Mouse (Mus musculus) forebrain, embryonic 16.5 days (tissue): ENCODE data around the gene Hira. TPM values are rescaled to one million over a fixed set of nuclear protein-coding genes. Genes with fewer than 3 reads are reported as not detected.
"Not testable (repeated sequence)": the region's sequence is repeated elsewhere in the genome, so short reads cannot be mapped to it uniquely, and the experiment has no call there.

Experiments used
- ATAC-seq: fragments of 200-750 bp; cut with Nextera tagmentation; 2 replicates; pipeline ENCODE4 v1.8.0; 2017; ENCODE audit warnings: mild to moderate bottlenecking, moderate library complexity
- H3K27ac ChIP-seq: fragments of 300-500 bp; sonication (generic); 2 replicates; pipeline ENCODE4 v1.5.1; 2014; ENCODE audit warnings: low read length, control low read depth
- H3K27me3 ChIP-seq: fragments of 300-500 bp; sonication (generic); replicated peaks from 2 replicates; pipeline ENCODE4 v1.6.1; 2014; ENCODE audit warnings: low read length; ENCODE audit not compliant: control insufficient read depth, insufficient read depth
- H3K36me3 ChIP-seq: fragments of 300-500 bp; sonication (generic); 2 replicates; pipeline ENCODE4 v1.6.1; 2014; ENCODE audit not compliant: control insufficient read depth, insufficient read depth
- H3K4me1 ChIP-seq: fragments of 300-500 bp; sonication (generic); replicated peaks from 2 replicates; pipeline ENCODE4 v1.6.1; 2014; ENCODE audit warnings: low read length; ENCODE audit not compliant: control insufficient read depth, insufficient read depth
- H3K4me2 ChIP-seq: fragments of 300-500 bp; sonication (generic); 2 replicates; pipeline ENCODE4 v1.6.1; 2014; ENCODE audit warnings: mild to moderate bottlenecking, low read length, control low read depth
- H3K4me3 ChIP-seq: fragments of 300-500 bp; sonication (generic); replicated peaks from 2 replicates; pipeline ENCODE4 v1.5.1; 2014; ENCODE audit warnings: mild to moderate bottlenecking, low read length, control low read depth
- H3K9ac ChIP-seq: fragments of 300-500 bp; sonication (generic); replicated peaks from 2 replicates; pipeline ENCODE4 v1.6.1; 2014; ENCODE audit warnings: low read depth, low read length, control low read depth
- H3K9me3 ChIP-seq: fragments of 300-500 bp; sonication (generic); 2 replicates; pipeline ENCODE4 v1.6.1; 2016; ENCODE audit warnings: low read length; ENCODE audit not compliant: control insufficient read depth
- WGBS: fragments of 180-500 bp; shearing (Covaris S2); extraction: QIAGEN DNeasy Blood & Tissue Kit; methylation state at CpG from one replicate; pipeline ENCODE4 v1.1.7; 2014; 5-methylcytosine and 5-hydroxymethylcytosine counted together
- polyA plus RNA-seq: library from polyadenylated mRNA; unstranded; fragments of >200 nt; fragmentation: Nextera tagmentation; extraction: Ambion mirVana; gene quantifications from 2 replicates; pipeline ENCODE4 v1.2.1, GENCODE M21; 2015

Gene Hira
- polyA plus RNA-seq, 1 experiment from 2014 or later = 23.1 TPM

DNA sequence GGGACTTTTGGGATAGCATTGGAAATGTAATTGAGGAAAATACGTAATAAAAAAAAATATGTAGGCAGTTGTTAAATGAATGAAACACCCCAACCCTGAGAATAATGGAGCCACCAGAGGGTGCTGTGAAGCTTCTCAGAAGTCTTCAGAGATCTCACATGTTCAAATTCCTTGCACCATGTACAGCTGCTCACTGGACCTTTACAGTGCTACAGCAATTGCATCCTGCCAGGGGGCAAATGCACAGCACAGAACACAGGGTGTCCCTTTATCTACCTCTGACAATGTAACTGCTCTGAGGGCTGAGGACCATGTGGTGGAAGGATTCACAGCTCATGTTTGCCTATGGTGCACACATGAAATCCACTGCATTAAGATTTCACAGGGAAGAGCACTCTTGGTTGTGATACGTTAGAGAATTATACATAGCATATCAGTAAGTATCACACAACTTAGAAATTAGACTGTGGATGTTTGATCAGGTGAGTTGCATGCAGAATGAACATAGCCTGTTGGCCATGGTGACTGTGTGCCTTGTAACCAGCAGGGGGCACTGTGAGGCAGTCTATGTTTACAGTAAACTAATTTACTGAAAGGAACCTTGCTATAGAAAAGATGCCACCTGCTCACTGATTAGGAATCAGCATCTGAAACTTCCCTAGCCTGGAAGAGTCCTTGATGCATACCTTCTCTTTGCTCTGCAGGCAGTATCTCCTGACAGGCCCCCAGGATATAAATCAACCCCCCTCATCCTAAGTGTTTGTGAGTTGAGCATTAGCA, 126.0 kb downstream of the Hira start:
- H3K9me3 ChIP-seq, H3K27ac ChIP-seq, H3K36me3 ChIP-seq, H3K9ac ChIP-seq, H3K4me3 ChIP-seq, H3K27me3 ChIP-seq, H3K4me1 ChIP-seq, ATAC-seq, H3K4me2 ChIP-seq: not testable (repeated sequence)
- 32% methylated on average over 2 of the region's 2 CpGs for WGBS

GRCm38 (mm10) chr16:19003757-19004156, 126.9 kb downstream of the Hira start:
- H3K4me3 ChIP-seq = no peak overlapping the region
- no peak overlapping the region for H3K27ac ChIP-seq
- no peak overlapping the region for H3K9ac ChIP-seq
- H3K4me1 ChIP-seq = no peaks in the 10 kb centered on the region
- WGBS = 95% methylated on average over 1 of the region's 1 CpGs
- no peaks in the 10 kb centered on the region for H3K36me3 ChIP-seq
- H3K27me3 ChIP-seq = no peaks in the 10 kb centered on the region
- H3K4me2 ChIP-seq = no peak overlapping the region
- no peaks in the 10 kb centered on the region for H3K9me3 ChIP-seq
- no peak for ATAC-seq

- Histone ChIP-seq H3K36me3 (no peaks in the 10 kb centered on the region), H3K4me3 (no peak overlapping the region), H3K4me2 (no peak overlapping the region), H3K27ac (no peak overlapping the region), H3K9me3 (no peaks in the 10 kb centered on the region), H3K9ac (no peak overlapping the region), H3K4me1 (no peaks in the 10 kb centered on the region), H3K27me3 (no peaks in the 10 kb centered on the region)
- ATAC-seq = no peak
- 78% methylated on average over 3 of the region's 3 CpGs for WGBS
Measured at GRCm38 (mm10) chr16:19005298-19005697, 128.5 kb downstream of the Hira start.

- 85% methylated on average over 1 of the region's 1 CpGs for WGBS
- no peak overlapping the region for H3K27ac ChIP-seq
- ATAC-seq = no peak
- H3K4me3 ChIP-seq = no peak overlapping the region
- no peak overlapping the region for H3K4me2 ChIP-seq
- H3K9me3 ChIP-seq = no peaks in the 10 kb centered on the region
- H3K27me3 ChIP-seq = no peaks in the 10 kb centered on the region
- H3K4me1 ChIP-seq = no peaks in the 10 kb centered on the region
- no peak overlapping the region for H3K9ac ChIP-seq
- no peaks in the 10 kb centered on the region for H3K36me3 ChIP-seq
Measured at GRCm38 (mm10) chr16:19006715-19007114, 129.9 kb downstream of the Hira start.

GRCm38 (mm10) chr16:19007186-19007591, 130.4 kb downstream of the Hira start:
- 47% methylated on average over 1 of the region's 1 CpGs for WGBS
- ATAC-seq = not testable (repeated sequence)

GRCm38 (mm10) chr16:19010710-19011109, 133.9 kb downstream of the Hira start:
- H3K9ac ChIP-seq = no peak overlapping the region
- H3K4me3 ChIP-seq = no peak overlapping the region
- 80% methylated on average over 2 of the region's 2 CpGs for WGBS
- no peaks in the 10 kb centered on the region for H3K9me3 ChIP-seq
- no peaks in the 10 kb centered on the region for H3K27me3 ChIP-seq
- no peak for ATAC-seq
- no peak overlapping the region for H3K27ac ChIP-seq
- H3K4me2 ChIP-seq = no peak overlapping the region
- H3K36me3 ChIP-seq = no peaks in the 10 kb centered on the region
- no peaks in the 10 kb centered on the region for H3K4me1 ChIP-seq

More at GRCm38 (mm10) chr16:19007186-19007591, 130.4 kb downstream of the Hira start:
- not testable (repeated sequence) for H3K9ac ChIP-seq, H3K27me3 ChIP-seq, H3K36me3 ChIP-seq, H3K9me3 ChIP-seq, H3K4me3 ChIP-seq, H3K4me1 ChIP-seq, H3K27ac ChIP-seq, H3K4me2 ChIP-seq

- no peaks in the 10 kb centered on the region for H3K9me3 ChIP-seq
- no peak overlapping the region for H3K4me3 ChIP-seq
- no peaks in the 10 kb centered on the region for H3K36me3 ChIP-seq
- no peaks in the 10 kb centered on the region for H3K4me1 ChIP-seq
- no peak overlapping the region for H3K9ac ChIP-seq
- no peaks in the 10 kb centered on the region for H3K27me3 ChIP-seq
- ATAC-seq = no peak
- H3K27ac ChIP-seq = no peak overlapping the region
- WGBS = 79% methylated on average over 1 of the region's 1 CpGs
- H3K4me2 ChIP-seq = no peak overlapping the region
Measured at GRCm38 (mm10) chr16:19013550-19013949, 136.7 kb downstream of the Hira start.

- H3K9me3 ChIP-seq = no peaks in the 10 kb centered on the region
- no peaks in the 10 kb centered on the region for H3K36me3 ChIP-seq
- ATAC-seq = no peak
- no peaks in the 10 kb centered on the region for H3K27me3 ChIP-seq
- no peak overlapping the region for H3K27ac ChIP-seq
- no peaks in the 10 kb centered on the region for H3K4me1 ChIP-seq
- no peak overlapping the region for H3K4me3 ChIP-seq
- H3K4me2 ChIP-seq = no peak overlapping the region
- no peak overlapping the region for H3K9ac ChIP-seq
Measured at GRCm38 (mm10) chr16:19014650-19015049, 137.8 kb downstream of the Hira start.
